Mouse (Mus musculus): ENCODE data around the gene Kcns1. TPM values are rescaled to one million over a fixed set of nuclear protein-coding genes. Genes with fewer than 3 reads are reported as not detected.
"Not testable (repeated sequence)": the region's sequence is repeated elsewhere in the genome, so short reads cannot be mapped to it uniquely, and the experiment has no call there.

Gene Kcns1
- total RNA-seq (2021): under 1 TPM; 0.14 to 0.15 TPM

DNA sequence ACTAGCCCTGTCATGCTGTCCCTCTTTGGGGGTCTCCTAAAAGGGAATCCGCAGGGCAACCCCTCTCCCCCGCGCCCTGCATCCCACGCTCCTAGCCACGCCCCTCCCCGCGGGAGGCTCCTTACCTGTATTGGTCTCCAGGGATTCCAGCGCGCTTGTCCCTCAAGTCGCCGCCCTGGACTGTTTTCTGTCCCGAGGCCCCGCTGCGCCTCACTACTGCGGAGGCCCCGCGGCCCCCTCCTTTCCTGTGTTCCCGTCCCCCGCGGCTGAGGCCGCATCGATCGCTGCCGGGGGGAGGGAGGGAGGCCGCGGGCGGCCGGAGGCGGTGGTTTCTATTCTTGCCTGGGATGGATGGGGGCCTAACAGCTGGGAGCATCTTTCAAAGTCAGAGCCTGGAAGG is at the start of gene Kcns1:
Kcns1 (minus strand) TSS at position 212 of the 400 bp plus-strand sequence.
- intact Hi-C loops (cut with DNase I): no loop called here
- DNase-seq: no peak

DNA sequence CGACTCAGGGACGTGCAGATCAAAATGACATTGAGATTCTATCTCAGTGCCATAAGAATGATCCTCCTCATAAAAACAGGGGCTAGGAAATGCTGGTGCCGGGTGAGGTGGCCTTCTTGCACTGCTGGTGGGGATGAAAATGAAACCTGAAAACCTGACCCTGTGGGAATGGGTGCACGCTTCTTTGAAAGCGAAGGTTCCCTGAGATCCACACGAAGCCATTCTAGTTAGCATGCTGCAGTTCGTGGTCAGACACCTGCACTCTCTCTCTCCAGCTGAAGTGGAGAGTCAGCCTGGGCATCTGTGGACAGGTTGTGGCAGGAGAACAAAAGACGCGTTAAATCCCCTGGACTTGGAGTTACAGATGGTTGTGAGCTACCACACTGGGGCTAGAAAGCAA is 48.4 kb upstream of the Kcns1 start:
- intact Hi-C loops (cut with DNase I): no loop called here
- no peak for DNase-seq

DNA sequence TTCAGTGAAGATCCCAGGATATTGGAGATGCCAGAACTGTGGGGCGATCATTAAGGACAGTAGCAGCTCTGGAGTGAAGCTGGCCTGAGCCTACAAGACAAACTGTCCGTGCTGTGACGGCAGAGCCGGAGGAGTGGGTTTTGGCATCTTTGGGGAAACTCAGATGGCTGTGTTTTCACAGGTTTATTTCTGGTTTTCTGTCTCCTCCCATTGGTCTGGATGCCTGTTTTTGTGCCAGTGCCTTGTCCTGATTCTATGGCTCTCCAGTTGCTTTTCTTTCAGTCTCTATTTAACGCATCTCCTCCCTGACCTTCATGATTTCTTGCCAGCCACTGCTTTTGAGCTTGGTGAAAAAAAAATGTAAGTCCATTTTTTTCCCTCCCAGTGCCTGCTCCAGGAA is 41.8 kb upstream of the Kcns1 start:
- intact Hi-C loops (cut with DNase I): no loop called here
- no peak for DNase-seq

DNA sequence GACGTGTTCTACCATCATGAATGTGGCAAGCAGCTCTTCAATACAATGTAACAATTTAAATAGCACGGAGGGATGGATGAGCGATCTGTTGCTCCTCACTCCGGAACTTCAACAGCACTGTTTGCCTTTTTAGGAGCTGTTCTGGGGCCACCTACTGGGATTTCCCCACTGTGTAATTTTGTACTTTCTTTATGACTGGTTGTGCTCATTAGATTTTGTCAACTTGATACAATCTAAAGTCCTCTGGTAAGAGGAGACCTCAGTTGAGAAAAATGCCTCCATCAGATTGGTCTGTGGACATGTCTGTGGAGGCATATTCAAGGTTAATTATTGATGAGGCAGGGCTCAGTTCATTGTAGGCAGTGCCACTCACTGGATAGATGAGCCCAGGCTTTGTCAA is 40.0 kb upstream of the Kcns1 start:
- intact Hi-C loops (cut with DNase I): no loop called here
- DNase-seq: no peak

DNA sequence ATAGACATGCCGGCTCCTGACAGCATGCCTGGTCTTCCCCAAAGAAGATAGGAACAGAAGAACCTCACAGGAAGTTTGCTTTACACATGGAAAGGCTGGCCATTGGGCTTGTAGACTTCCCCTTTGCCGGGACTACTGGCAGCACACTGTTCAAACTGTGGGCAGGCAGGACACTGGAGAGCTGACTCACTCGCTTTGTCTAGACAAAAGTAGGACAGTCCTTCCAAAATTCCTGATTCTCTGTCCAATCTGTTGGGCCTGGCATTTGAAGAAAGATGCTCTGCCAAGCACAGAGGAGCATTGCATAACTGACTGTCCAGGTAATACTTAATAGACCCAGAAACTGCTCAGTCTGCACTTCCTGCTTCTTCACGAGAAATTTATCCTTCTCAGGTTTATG is 35.8 kb upstream of the Kcns1 start:
- no peak for DNase-seq
- intact Hi-C loops (cut with DNase I): no loop called here

DNA sequence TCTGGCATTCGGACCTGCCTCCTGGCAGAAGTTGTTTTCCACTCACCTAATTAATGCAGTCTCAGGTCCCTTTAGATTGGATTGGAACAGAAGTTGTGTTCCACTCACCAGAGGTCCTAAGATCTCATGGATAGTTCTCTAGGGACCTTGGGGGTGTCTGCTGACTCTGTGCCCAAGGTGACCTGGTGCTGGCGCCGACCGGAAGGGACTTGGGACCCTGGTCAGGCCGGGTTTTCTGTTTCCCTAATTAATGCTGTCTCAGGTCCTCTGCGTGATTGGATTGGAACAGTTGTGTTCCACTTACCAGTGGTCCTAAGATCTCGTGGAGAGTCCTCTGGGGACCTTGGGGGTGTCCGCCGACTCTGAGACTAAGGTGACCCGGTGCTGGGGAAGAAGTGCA is 35.1 kb upstream of the Kcns1 start:
- intact Hi-C loops (cut with DNase I): not testable (repeated sequence)

DNA sequence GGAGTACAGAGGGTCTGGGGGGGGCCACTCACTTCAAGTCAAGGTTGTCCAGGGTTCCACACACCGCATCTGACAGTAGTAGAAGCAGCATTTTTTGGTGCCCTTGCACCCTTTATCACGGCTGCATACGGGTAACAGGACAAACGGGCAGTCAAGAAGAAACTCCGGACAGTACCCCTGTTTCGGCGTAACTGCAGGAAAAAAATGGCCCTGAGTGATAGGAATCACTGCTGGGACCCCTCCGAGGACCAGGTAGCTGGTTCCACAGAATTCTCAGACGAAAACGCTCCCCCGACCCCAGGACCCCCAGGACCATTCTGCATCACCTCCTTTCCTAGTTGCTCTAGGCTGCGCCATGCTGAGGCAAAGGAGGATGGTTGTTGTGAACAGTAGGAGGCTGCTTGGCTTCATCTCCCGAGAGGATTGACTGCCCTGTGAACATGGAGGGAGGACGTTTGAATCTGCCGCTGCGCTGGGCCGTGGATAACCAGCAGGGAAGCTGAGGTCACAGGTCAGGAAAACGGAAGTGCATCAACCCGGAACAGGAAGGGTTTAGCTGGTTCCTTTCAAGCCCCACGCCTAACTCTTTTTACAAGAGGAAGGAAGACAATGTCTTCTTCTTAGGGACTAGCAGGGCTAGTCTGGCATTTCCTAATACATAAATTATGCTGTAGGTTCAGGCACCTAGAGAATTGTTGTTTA is 28.9 kb upstream of the Kcns1 start, which contains the start of gene Wfdc15a:
Wfdc15a (minus strand) TSS at position 505 of the 702 bp plus-strand sequence.
- intact Hi-C loops (cut with DNase I): no loop called here
- DNase-seq: no peak

More for the DNA sequence above, 35.1 kb upstream of the Kcns1 start:
- DNase-seq: not testable (repeated sequence)

DNA sequence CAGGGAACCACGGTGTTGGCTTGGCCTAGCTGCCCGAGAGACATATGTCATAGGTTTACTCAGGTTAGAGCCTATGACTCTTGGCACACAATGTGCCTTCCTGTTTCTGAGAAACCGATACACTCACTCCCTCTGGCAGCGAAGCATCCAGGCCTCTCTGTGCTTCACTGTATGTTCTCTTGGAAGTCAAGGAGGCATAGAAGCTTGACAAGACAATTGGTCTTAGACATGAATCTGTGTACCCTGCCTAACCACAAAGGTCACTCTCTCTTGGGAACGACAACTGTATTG is 25.7 kb upstream of the Kcns1 start:
- intact Hi-C loops (cut with DNase I): no loop called here
- DNase-seq: no peak

DNA sequence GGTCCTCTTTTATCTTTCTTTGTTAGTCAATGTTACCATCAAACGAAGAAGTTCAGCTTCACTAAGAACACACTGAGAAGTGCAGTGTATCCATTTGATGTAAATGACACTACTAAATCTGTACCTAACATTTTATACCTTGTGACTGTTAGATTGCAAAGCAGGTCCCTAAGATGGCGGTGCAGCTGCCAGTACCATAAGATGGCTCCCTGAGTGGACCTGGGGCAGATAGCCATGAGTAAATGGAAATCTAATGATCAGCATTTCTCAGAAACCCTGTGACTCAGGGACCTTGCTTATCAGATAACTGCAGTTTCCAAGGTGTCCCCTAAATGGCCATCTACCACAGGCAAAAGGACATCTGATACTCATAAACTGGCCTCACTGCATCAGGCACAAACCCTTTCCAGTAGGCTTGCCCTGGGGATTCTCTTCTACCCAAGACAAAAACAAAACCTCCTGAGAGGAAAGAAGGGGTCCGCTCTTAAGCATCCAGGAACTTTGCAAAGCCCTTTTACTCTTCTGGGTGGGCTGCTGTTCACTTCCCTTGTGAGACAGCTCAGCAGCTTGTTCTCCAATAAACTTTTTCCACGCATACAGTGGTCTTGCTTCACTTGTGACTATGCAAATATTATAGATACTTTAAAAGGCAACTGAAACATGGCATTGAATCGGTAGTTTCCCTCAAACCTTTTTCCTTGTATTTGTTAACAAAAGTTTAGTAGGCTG is 25.2 kb upstream of the Kcns1 start:
- intact Hi-C loops (cut with DNase I): no loop called here
- DNase-seq: no peak

DNA sequence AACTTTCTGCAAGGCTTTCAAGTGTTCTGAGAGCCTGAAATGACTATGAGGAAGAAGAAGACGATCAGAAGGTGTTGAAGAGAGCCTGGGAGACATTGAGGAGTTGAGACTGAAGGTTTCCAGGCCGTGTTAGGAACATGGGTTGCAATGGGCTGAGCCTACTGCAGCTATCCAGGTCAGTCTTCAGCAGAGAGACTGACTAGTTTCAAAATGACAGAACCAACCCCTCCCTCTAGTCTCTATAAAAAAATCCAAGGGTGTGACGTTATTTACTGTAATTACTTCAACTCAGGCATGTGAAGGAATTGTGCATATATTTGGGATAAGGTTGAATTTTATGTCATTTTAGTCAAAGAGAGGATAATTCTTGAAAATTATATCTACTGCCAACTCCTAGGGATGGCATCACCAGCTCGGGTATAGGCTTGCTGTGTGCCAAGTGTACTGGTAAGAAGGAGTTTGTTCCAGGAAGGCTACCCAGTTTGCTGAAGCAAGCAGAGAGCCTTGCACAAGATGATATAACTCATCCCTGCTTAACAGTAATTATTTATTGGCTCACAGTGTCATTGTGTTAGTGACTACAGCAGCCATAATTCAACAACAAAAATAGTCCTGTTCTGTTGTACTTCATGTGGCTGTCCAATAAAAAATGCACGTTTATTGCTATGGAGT is 24.2 kb upstream of the Kcns1 start:
- intact Hi-C loops (cut with DNase I): no loop called here
- DNase-seq: no peak

DNA sequence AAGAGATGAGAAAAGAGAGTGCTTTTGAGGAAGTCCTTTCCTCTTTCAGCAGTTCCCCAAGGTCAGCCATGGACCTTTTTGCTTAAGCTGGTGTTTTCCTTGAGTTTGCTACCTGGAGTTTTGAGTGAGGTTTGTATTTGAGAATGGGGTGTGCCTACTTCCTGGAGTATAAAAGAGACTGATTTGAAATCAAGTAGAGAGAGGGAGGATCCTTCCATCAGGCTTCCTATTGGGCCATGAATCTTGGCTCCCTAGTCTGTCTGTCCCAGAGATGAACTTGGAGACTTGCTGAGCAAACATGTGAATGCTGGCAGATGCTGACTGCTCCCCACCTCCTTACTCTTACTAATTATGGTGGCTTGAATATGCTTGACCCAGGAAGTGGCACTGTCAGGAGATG is 21.4 kb upstream of the Kcns1 start:
- intact Hi-C loops (cut with DNase I): no loop called here
- no peak for DNase-seq

DNA sequence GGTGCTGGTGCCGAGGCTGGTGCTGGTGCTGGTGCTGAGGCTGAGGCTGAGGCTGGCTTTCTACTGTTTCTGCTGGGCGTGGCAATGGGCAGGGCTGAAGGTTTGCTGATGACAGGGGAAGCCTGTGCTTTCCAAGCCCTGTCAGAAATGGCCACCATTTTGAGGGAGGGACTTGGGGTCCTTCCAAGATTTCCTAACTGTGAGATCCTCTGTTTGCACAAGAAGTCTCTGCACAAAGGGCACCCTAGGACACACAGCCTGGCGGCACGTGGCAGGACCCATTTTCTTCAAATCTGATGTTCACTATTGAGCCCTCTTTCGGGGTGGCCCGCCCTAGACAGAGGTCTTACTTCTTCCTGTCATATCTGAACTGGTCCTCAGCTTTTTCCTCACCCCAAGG is 19.7 kb upstream of the Kcns1 start, which contains the start of gene Wfdc12:
Wfdc12 (minus strand) TSS at position 33 of the 400 bp plus-strand sequence.
- intact Hi-C loops (cut with DNase I): no loop called here
- no peak for DNase-seq

DNA sequence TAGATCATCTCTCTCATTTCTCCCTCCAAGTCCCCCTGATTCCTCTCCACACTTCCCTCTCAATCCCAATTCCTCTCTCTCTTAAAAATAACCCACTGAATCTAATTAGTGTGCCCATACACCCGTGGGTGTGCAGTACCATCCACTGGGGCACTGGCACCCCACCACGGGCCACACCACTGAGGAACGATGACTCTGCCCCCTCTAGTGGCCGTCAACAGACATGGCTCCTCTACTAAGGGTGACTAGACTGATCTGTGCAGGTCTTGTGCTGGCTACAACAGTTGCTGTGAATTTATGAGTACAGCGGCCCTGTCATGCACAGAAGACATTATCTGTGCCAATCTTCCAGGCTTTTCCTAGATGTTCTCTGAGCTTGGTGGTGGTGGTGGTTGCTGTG is 17.8 kb upstream of the Kcns1 start:
- no peak for DNase-seq
- intact Hi-C loops (cut with DNase I): loop anchor here (2.0 kb wide), 1 partner anchor 86 kb away; no protein-coding TSS in a partner anchor

DNA sequence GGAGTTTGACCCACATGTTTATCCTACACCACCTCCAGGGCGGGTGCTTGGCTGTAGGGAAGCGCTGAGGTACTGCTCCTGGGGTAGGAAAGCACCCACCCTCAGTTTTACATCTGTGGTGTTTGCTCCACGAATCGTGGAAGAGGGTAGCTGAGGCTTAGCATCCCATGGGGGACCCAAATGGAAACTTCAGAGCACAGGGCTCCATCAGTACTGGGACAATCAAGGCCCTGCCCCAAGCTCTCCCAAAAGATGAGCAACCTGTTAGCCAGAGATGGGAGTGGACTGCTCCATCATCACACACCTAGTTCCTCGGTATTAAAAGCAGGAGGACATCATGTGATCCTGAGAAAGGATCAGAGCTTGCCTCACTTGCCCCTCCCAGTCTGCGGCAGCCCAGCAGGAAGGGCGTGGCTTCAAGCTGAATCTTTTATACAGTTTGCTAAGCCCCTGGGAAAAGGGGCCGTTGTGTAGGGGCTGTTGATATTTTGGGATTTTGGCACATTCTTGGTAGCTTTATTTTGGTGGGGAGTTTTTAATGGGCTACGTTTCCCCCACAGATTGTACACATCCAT is 13.3 kb upstream of the Kcns1 start:
- no peak for DNase-seq
- intact Hi-C loops (cut with DNase I): no loop called here

DNA sequence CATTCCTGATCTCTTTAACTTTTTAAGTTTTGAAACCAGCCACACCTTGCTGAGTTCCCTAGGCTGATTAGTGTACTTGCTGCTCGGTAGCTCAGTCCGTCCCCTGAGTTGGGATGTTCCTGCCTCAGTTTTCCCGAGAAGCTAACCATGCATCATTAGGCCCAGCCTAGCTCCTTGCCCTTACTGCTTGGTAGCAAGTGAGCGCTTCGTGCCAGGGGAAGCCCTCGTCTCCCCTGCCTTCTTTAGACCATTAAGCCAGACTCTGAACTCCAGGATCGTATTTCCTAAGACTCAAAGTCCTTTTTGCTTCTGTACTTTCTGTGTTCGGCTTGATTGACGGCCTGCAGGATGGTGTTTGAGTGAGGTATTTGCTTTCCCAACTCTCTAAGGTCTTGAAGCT is 12.4 kb upstream of the Kcns1 start:
- DNase-seq: no peak
- intact Hi-C loops (cut with DNase I): no loop called here

DNA sequence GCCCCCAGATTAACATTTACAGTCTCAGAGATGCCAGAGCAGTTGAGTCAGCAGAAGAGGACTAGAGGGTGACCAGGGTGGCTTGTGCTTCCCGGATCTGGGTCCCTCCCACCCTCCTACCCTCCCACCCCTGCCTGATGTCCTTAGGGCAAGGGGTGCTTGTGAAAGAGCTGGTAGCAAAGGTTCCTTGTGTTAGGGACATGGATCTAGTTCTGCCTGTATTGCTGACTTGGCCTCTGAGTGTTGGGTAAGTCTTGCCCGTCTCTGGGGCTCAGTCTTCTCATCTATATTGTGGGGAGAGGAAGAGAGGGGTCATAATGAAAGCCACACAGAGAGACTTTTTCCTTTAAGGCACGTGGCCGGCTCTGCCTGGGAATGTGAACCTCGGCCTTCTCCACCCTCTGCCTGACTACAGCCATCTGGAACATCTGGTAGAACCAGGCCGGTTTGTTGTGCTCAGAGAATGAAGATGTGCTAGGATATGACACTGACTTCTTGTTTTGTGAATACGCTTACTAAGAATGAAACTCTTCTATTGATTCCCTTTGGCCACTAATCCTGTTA is 11.9 kb upstream of the Kcns1 start, which contains the start of gene Wfdc5:
Wfdc5 (minus strand) TSS at position 51 of the 564 bp plus-strand sequence.
- intact Hi-C loops (cut with DNase I): no loop called here

DNA sequence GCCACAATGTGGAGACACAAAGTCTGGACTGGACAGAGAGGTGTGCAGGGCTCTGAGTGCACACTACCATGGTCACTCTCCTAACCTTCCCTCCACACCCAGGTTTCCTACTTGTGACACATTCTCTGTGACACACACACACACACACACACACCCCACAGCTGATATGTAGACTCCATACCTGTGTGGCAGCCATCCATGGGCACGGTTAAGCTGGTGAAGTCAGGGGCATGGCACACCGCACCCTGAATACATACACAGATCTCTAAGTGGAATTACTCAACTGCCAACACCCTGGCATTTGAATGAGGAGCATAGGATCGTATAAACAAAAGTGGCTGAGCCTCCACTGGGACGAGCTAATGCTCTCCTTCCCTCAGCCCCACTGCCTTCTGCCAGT is 9.9 kb upstream of the Kcns1 start:
- DNase-seq: no peak
- intact Hi-C loops (cut with DNase I): loop anchor here (2.0 kb wide), 2 partner anchors 46 to 78 kb away; no protein-coding TSS in a partner anchor

More for the DNA sequence above, 11.9 kb upstream of the Kcns1 start, which contains the start of gene Wfdc5:
- DNase-seq: no peak

DNA sequence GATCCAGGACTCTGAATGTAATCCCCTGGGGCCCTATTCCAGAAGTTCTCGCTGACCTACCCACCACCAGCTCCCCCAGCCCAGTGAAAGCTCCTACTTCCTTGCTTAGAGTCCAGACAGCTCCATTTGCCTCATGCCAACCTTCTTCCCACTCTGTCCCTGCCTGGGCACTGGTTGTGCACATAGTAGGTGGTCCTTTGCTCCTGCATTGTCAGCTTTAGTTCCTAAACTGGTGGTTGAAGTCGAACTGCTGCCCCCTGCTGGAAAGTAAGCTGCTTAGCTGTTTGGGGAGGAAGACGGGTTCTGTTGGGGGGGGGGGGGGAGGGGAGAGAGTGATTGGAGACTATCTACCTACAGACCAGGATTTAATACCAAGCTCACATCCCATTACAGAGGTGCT is 9.2 kb upstream of the Kcns1 start:
- peak; percentile 42 to 62 for DNase-seq
- intact Hi-C loops (cut with DNase I): loop anchor here (2.0 kb wide), 2 partner anchors 45 to 77 kb away; no protein-coding TSS in a partner anchor

DNA sequence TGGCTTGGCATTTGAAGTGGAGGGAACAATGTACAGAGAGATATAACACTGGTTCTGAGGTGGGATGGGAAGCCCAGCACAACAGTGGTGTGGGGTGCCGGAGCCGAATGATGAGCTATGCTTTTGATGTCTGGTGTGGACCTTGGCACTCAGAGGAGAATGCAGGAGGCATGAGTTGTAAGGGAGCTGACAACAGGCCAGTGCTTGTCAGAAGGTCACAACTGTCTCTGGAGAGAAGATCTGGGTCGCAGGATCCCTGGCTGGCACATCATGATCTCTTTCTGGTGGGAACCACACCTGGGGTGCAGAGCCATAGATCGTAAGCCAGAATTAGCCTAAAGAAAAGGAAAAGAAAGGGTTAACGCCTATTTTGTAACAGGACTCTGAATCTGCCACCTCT is 6.9 kb upstream of the Kcns1 start:
- intact Hi-C loops (cut with DNase I): no loop called here
- DNase-seq: no peak

DNA sequence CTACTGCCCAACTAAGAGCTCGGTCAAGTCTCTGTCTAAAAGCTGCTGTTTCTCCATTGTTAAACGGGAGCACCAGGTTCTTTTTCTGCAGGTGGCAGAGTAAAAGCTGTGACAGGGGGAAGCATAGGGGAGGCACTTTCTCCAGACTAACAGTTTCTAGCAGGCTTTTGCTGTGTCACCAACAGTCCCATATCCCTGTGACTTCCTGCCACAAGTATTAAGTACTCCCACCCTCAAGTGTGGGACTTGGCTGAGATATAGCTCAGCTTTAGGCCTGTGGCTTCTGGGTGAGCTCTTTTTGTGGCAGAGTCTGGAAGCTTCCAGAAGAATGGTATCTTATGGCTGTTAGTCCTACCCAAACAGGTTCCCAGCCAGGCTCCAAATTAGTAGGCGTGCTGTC is 4.9 kb upstream of the Kcns1 start:
- intact Hi-C loops (cut with DNase I): no loop called here
- no peak for DNase-seq

Measured in heart, postnatal 10 days (tissue).